Mouse (Mus musculus): ENCODE data around the gene Isyna1. TPM values are rescaled to one million over a fixed set of nuclear protein-coding genes. Genes with fewer than 3 reads are reported as not detected.
A peak's percentile ranks its signal among the peaks of the same experiment; 100 is the strongest.

Isyna1 gene
- polyA plus RNA-seq, 2 experiments, result 94.4 to 213 TPM

- peak; percentile 5; the same call in 1 of the 2 replicates for ATAC-seq (ENCODE audit: low FRiP score, low read depth)
- TF ChIP-seq POLR2A (IDR thresholded peaks at IDR 0.05; ENCODE audit: borderline replicate concordance, extremely low read depth, insufficient read depth, insufficient read length), result no peak
- H3K4me3 ChIP-seq (replicated peaks; ENCODE audit: low read length), result peak overlapping the region; percentile 46
- peak overlapping the region; percentile 86 for H3K4me2 ChIP-seq (replicated peaks; ENCODE audit: low read depth, low read length, severe bottlenecking)
- H3K27me3 ChIP-seq (ENCODE audit: control insufficient read depth, insufficient read depth, low read length), result no peaks in the 10 kb centered on the region
- no peaks in the 10 kb centered on the region for H3K9me3 ChIP-seq (ENCODE audit: control insufficient read depth, low read length)
- DNase-seq (ENCODE audit: low spot score), result no peak
- H3K27ac ChIP-seq (replicated peaks; ENCODE audit: low read depth, low read length), result peak overlapping the region; percentile 43; the same call in 1 of the 2 replicates
- 17% methylated on average over 10 of the region's 10 CpGs for WGBS
- H3K9ac ChIP-seq (ENCODE audit: low read depth, low read length, severe bottlenecking), result peak overlapping the region; percentile 76
- H3K4me1 ChIP-seq (ENCODE audit: control insufficient read depth, insufficient read depth, low read length), result peaks cover 39% of the 10 kb centered on the region
- H3K36me3 ChIP-seq (ENCODE audit: control insufficient read depth, insufficient read depth, low read length), result peaks cover 26% of the 10 kb centered on the region
These were observed 4.5 kb downstream of the Isyna1 start for GRCm38 (mm10) chr8:70598722-70599121.

- DNase-seq (ENCODE audit: low spot score), result no peak
- Histone ChIP-seq H3K27me3 (ENCODE audit: control insufficient read depth, insufficient read depth, low read length) (no peaks in the 10 kb centered on the region), H3K36me3 (ENCODE audit: control insufficient read depth, insufficient read depth, low read length) (peaks cover 26% of the 10 kb centered on the region), H3K9me3 (ENCODE audit: control insufficient read depth, low read length) (no peaks in the 10 kb centered on the region), H3K9ac (ENCODE audit: low read depth, low read length, severe bottlenecking) (no peak overlapping the region), H3K27ac (replicated peaks; ENCODE audit: low read depth, low read length) (0 out of 2 replicates have a peak overlapping the region, but pooled peaks have one; percentile 13), H3K4me3 (replicated peaks; ENCODE audit: low read length) (no peak overlapping the region), H3K4me1 (ENCODE audit: control insufficient read depth, insufficient read depth, low read length) (peaks cover 38% of the 10 kb centered on the region), H3K4me2 (replicated peaks; ENCODE audit: low read depth, low read length, severe bottlenecking) (no peak overlapping the region)
- TF ChIP-seq POLR2A (IDR thresholded peaks at IDR 0.05; ENCODE audit: borderline replicate concordance, extremely low read depth, insufficient read depth, insufficient read length), result no peak
- no peak for ATAC-seq (ENCODE audit: low FRiP score, low read depth)
- 81% methylated on average over 12 of the region's 12 CpGs for WGBS
These were observed 5.5 kb downstream of the Isyna1 start for GRCm38 (mm10) chr8:70599507-70600290.

GRCm38 (mm10) chr8:70600473-70601270 lies 6.5 kb downstream of the Isyna1 start:
- Histone ChIP-seq H3K9me3 (ENCODE audit: control insufficient read depth, low read length) (no peaks in the 10 kb centered on the region), H3K4me1 (ENCODE audit: control insufficient read depth, insufficient read depth, low read length) (peaks cover 34% of the 10 kb centered on the region), H3K27ac (replicated peaks; ENCODE audit: low read depth, low read length) (0 out of 2 replicates have a peak overlapping the region, but pooled peaks have one; percentile 2), H3K27me3 (ENCODE audit: control insufficient read depth, insufficient read depth, low read length) (no peaks in the 10 kb centered on the region), H3K36me3 (ENCODE audit: control insufficient read depth, insufficient read depth, low read length) (peaks cover 23% of the 10 kb centered on the region), H3K4me3 (replicated peaks; ENCODE audit: low read length) (peak overlapping the region; percentile 20), H3K4me2 (replicated peaks; ENCODE audit: low read depth, low read length, severe bottlenecking) (peak overlapping the region; percentile 43), H3K9ac (ENCODE audit: low read depth, low read length, severe bottlenecking) (0 out of 2 replicates have a peak overlapping the region, but pooled peaks have one; percentile 21)
- no peak for TF ChIP-seq POLR2A (IDR thresholded peaks at IDR 0.05; ENCODE audit: borderline replicate concordance, extremely low read depth, insufficient read depth, insufficient read length)
- DNase-seq (ENCODE audit: low spot score) (no peak), ATAC-seq (ENCODE audit: low FRiP score, low read depth) (no peak)
- 34% methylated on average over 8 of the region's 10 CpGs for WGBS

GRCm38 (mm10) chr8:70601271-70601649 lies 7.1 kb downstream of the Isyna1 start:
- peak; percentile 76 for DNase-seq (ENCODE audit: low spot score)
- H3K4me3 ChIP-seq (replicated peaks; ENCODE audit: low read length), result peak overlapping the region; percentile 20
- no peak for TF ChIP-seq POLR2A (IDR thresholded peaks at IDR 0.05; ENCODE audit: borderline replicate concordance, extremely low read depth, insufficient read depth, insufficient read length)
- no peaks in the 10 kb centered on the region for H3K9me3 ChIP-seq (ENCODE audit: control insufficient read depth, low read length)
- WGBS, result 1% methylated on average over 23 of the region's 26 CpGs
- peaks cover 37% of the 10 kb centered on the region for H3K4me1 ChIP-seq (ENCODE audit: control insufficient read depth, insufficient read depth, low read length)
- H3K4me2 ChIP-seq (replicated peaks; ENCODE audit: low read depth, low read length, severe bottlenecking), result peak overlapping the region; percentile 43
- 0 out of 2 replicates have a peak overlapping the region, but pooled peaks have one; percentile 2 for H3K27ac ChIP-seq (replicated peaks; ENCODE audit: low read depth, low read length)
- peak; percentile 21; the same call in 1 of the 2 replicates for ATAC-seq (ENCODE audit: low FRiP score, low read depth)
- peak overlapping the region; percentile 21; the same call in 1 of the 2 replicates for H3K9ac ChIP-seq (ENCODE audit: low read depth, low read length, severe bottlenecking)
- peaks cover 18% of the 10 kb centered on the region for H3K36me3 ChIP-seq (ENCODE audit: control insufficient read depth, insufficient read depth, low read length)
- no peaks in the 10 kb centered on the region for H3K27me3 ChIP-seq (ENCODE audit: control insufficient read depth, insufficient read depth, low read length)

- TF ChIP-seq POLR2A (IDR thresholded peaks at IDR 0.05; ENCODE audit: borderline replicate concordance, extremely low read depth, insufficient read depth, insufficient read length), result no peak
- Histone ChIP-seq H3K9ac (ENCODE audit: low read depth, low read length, severe bottlenecking) (no peak overlapping the region), H3K27ac (replicated peaks; ENCODE audit: low read depth, low read length) (no peak overlapping the region), H3K27me3 (ENCODE audit: control insufficient read depth, insufficient read depth, low read length) (no peaks in the 10 kb centered on the region), H3K4me1 (ENCODE audit: control insufficient read depth, insufficient read depth, low read length) (peaks cover 41% of the 10 kb centered on the region), H3K4me2 (replicated peaks; ENCODE audit: low read depth, low read length, severe bottlenecking) (no peak overlapping the region), H3K4me3 (replicated peaks; ENCODE audit: low read length) (no peak overlapping the region), H3K36me3 (ENCODE audit: control insufficient read depth, insufficient read depth, low read length) (peaks cover 11% of the 10 kb centered on the region), H3K9me3 (ENCODE audit: control insufficient read depth, low read length) (no peaks in the 10 kb centered on the region)
- DNase-seq (ENCODE audit: low spot score) (no peak), ATAC-seq (ENCODE audit: low FRiP score, low read depth) (no peak)
- 96% methylated on average over 13 of the region's 13 CpGs for WGBS
These were observed 8.1 kb downstream of the Isyna1 start for GRCm38 (mm10) chr8:70602139-70602811.

All from limb, embryonic 14.5 days (tissue).